Comparison of ENCODE assay signal across 14 mouse cellular contexts in genomic region chr8:108897347-108898100, GRCm38 (mm10).
A peak's percentile ranks its signal among the peaks of the same experiment; 100 is the strongest.
DNase-seq lines count a peak whose midpoint lies in the region; ATAC-seq lines count a peak whose summit lies in the region.
"Had no signal": no experiment of that assay in that cellular context is flagged by ENCODE, and none has a peak within 500 bp of the region (broad histone marks: within the 10 kb centered on the region; RNA-seq: fewer than 3 reads in every experiment).

No protein-coding gene starts in this region.

- peaks cover 80% of the 10 kb centered on the region for H3K4me1 ChIP-seq in heart, embryonic 12.5 days (replicated peaks)
- H3K4me1 ChIP-seq in lung, embryonic 16.5 days (replicated peaks; ENCODE audit: control insufficient read depth, insufficient read depth, low read length): peaks cover 56% of the 10 kb centered on the region
- H3K4me1 ChIP-seq in hindbrain, embryonic 15.5 days (replicated peaks): peaks cover 55% of the 10 kb centered on the region
- H3K4me1 ChIP-seq in neural tube, embryonic 14.5 days (ENCODE audit: control insufficient read depth, insufficient read depth, low read length): peaks cover 48% of the 10 kb centered on the region

- H3K27ac ChIP-seq in heart, embryonic 12.5 days (ENCODE audit: poor library complexity, severe bottlenecking): peak overlapping the region; percentile 82
- peak overlapping the region; percentile 88 for H3K27ac ChIP-seq in lung, embryonic 16.5 days (ENCODE audit: low read length)
- H3K27ac ChIP-seq in hindbrain, embryonic 15.5 days (replicated peaks): peak overlapping the region; percentile 28; the same call in 1 of the 2 replicates
- H3K27ac ChIP-seq in neural tube, embryonic 14.5 days (ENCODE audit: low read depth, low read length): peak overlapping the region; percentile 16; the same call in 1 of the 2 replicates
- H3K27ac ChIP-seq: forebrain, embryonic 10.5 days had no signal

- no peaks in the 10 kb centered on the region for H3K9me3 ChIP-seq in heart, embryonic 12.5 days (replicated peaks)
- no peaks in the 10 kb centered on the region for H3K9me3 ChIP-seq in lung, embryonic 16.5 days (ENCODE audit: control insufficient read depth, low read length)
- no peaks in the 10 kb centered on the region for H3K9me3 ChIP-seq in hindbrain, embryonic 15.5 days
- H3K9me3 ChIP-seq in neural tube, embryonic 14.5 days (ENCODE audit: control insufficient read depth, low read length): no peaks in the 10 kb centered on the region
- H3K9me3 ChIP-seq: forebrain, embryonic 10.5 days had no signal

- no peak overlapping the region for H3K4me2 ChIP-seq in heart, embryonic 12.5 days
- H3K4me2 ChIP-seq in lung, embryonic 16.5 days (ENCODE audit: low read depth, low read length): no peak overlapping the region
- no peak overlapping the region for H3K4me2 ChIP-seq in hindbrain, embryonic 15.5 days
- no peak overlapping the region for H3K4me2 ChIP-seq in neural tube, embryonic 14.5 days (ENCODE audit: low read depth, low read length)

- H3K4me3 ChIP-seq in heart, embryonic 12.5 days: no peak overlapping the region
- no peak overlapping the region for H3K4me3 ChIP-seq in lung, embryonic 16.5 days (ENCODE audit: low read length)
- no peak overlapping the region for H3K4me3 ChIP-seq in hindbrain, embryonic 15.5 days
- H3K4me3 ChIP-seq in neural tube, embryonic 14.5 days (ENCODE audit: low read depth, low read length): no peak overlapping the region
- H3K4me3 ChIP-seq: forebrain, embryonic 10.5 days had no signal

- WGBS in heart, embryonic 12.5 days: 51% methylated on average over 7 of the region's 7 CpGs
- 41% methylated on average over 7 of the region's 7 CpGs for WGBS in lung, embryonic 16.5 days
- WGBS in hindbrain, embryonic 15.5 days: 50% methylated on average over 7 of the region's 7 CpGs
- 51% methylated on average over 7 of the region's 7 CpGs for WGBS in neural tube, embryonic 14.5 days

- ATAC-seq in heart, embryonic 12.5 days (ENCODE audit: insufficient number of reproducible peaks, low FRiP score): no peak
- peak; percentile 29; the same call in 1 of the 2 replicates for ATAC-seq in lung, embryonic 16.5 days (ENCODE audit: low read depth)
- ATAC-seq in hindbrain, embryonic 15.5 days (ENCODE audit: low FRiP score, low read depth): 0 out of 2 replicates have a peak, but pooled peaks have one; percentile 12
- no peak for ATAC-seq in neural tube, embryonic 14.5 days (ENCODE audit: low read depth)
- no peak for ATAC-seq in erythroid progenitor cell, adult 5-6 weeks (replicated peaks; ENCODE audit: low FRiP score, poor library complexity, severe bottlenecking)
- ATAC-seq: activated CD4-positive, CD25-positive, alpha-beta regulatory T cell, adult 4 months had no signal

- H3K9ac ChIP-seq in heart, embryonic 12.5 days: peak overlapping the region; percentile 40; the same call in 1 of the 2 replicates
- H3K9ac ChIP-seq in lung, embryonic 16.5 days (ENCODE audit: low read length): 0 out of 2 replicates have a peak overlapping the region, but pooled peaks have one; percentile 24
- H3K9ac ChIP-seq in hindbrain, embryonic 15.5 days: no peak overlapping the region
- H3K9ac ChIP-seq in neural tube, embryonic 14.5 days (replicated peaks; ENCODE audit: low read depth, low read length): no peak overlapping the region

- no peaks in the 10 kb centered on the region for H3K27me3 ChIP-seq in heart, embryonic 12.5 days (replicated peaks)
- no peaks in the 10 kb centered on the region for H3K27me3 ChIP-seq in lung, embryonic 16.5 days (ENCODE audit: control insufficient read depth, insufficient read depth, low read depth, low read length)
- no peaks in the 10 kb centered on the region for H3K27me3 ChIP-seq in hindbrain, embryonic 15.5 days
- no peaks in the 10 kb centered on the region for H3K27me3 ChIP-seq in neural tube, embryonic 14.5 days (ENCODE audit: control insufficient read depth, insufficient read depth, low read length)
- H3K27me3 ChIP-seq: CH12.LX had no signal

- H3K36me3 ChIP-seq in heart, embryonic 12.5 days: no peaks in the 10 kb centered on the region
- no peaks in the 10 kb centered on the region for H3K36me3 ChIP-seq in lung, embryonic 16.5 days (ENCODE audit: control insufficient read depth, insufficient read depth, low read length)
- no peaks in the 10 kb centered on the region for H3K36me3 ChIP-seq in hindbrain, embryonic 15.5 days
- no peaks in the 10 kb centered on the region for H3K36me3 ChIP-seq in neural tube, embryonic 14.5 days (ENCODE audit: control insufficient read depth, insufficient read depth, low read length)

- no peak for DNase-seq in heart, adult 8-10 months (ENCODE audit: low spot score)
- DNase-seq in lung, postnatal 14 days: no peak
- DNase-seq in frontal cortex, postnatal 10 days (ENCODE audit: low spot score in 2 of 2): no peak
- DNase-seq: cerebellum, adult 11 months; heart, postnatal 36 days; retina, postnatal 1 day had no signal

Comparison
In these comparisons a context has a peak if more than half of its experiments do, and no peak if none do; other contexts are left out.
1. ATAC-seq: peak in lung, embryonic 16.5 days (single experiment) and hindbrain, embryonic 15.5 days (single experiment); none in heart, embryonic 12.5 days (single experiment), neural tube, embryonic 14.5 days (single experiment) and erythroid progenitor cell, adult 5-6 weeks (single experiment).
2. H3K27ac ChIP-seq: peak in every context shown above with its lines; median percentile 88 in lung, embryonic 16.5 days; 82 in heart, embryonic 12.5 days; 28 in hindbrain, embryonic 15.5 days; 16 in neural tube, embryonic 14.5 days.
3. H3K9ac ChIP-seq: peak in heart, embryonic 12.5 days (single experiment) and lung, embryonic 16.5 days (single experiment); none in hindbrain, embryonic 15.5 days (single experiment) and neural tube, embryonic 14.5 days (single experiment).